Mouse (Mus musculus) right cerebral cortex, adult 2 months (tissue): ENCODE results near the gene Mtmr3.

ENCODE experiments used
- DNase-seq, 2 experiments: peaks; one replicate each; pipeline ENCODE4 v3.0.0; 2021 to 2022; ENCODE audit warnings: low spot score in 2 of 2

Gene Mtmr3

GRCm38 (mm10) chr11:4522142-4522664 is 72.5 kb downstream of the Mtmr3 start:
- no peak for DNase-seq

GRCm38 (mm10) chr11:4518981-4519380 is 75.7 kb downstream of the Mtmr3 start:
- no peak for DNase-seq

GRCm38 (mm10) chr11:4507421-4507820 is 87.2 kb downstream of the Mtmr3 start:
- DNase-seq, result no peak

GRCm38 (mm10) chr11:4506486-4506885 is 88.2 kb downstream of the Mtmr3 start:
- DNase-seq, result no peak

GRCm38 (mm10) chr11:4502206-4502605 is 92.5 kb downstream of the Mtmr3 start:
- DNase-seq, result no peak

GRCm38 (mm10) chr11:4500826-4501225 is 93.8 kb downstream of the Mtmr3 start:
- no peak for DNase-seq

GRCm38 (mm10) chr11:4500261-4500660 is 94.4 kb downstream of the Mtmr3 start:
- no peak for DNase-seq

GRCm38 (mm10) chr11:4499456-4499855 is 95.2 kb downstream of the Mtmr3 start:
- no peak for DNase-seq

- DNase-seq, result no peak
These were observed 95.9 kb downstream of the Mtmr3 start for GRCm38 (mm10) chr11:4498774-4499173.

- DNase-seq, result peak; percentile 26 to 56
These were observed 97.1 kb downstream of the Mtmr3 start for GRCm38 (mm10) chr11:4497501-4498118.

- no peak for DNase-seq
These were observed 99.6 kb downstream of the Mtmr3 start for GRCm38 (mm10) chr11:4495021-4495540.

- DNase-seq, result no peak
These were observed 105.5 kb downstream of the Mtmr3 start for GRCm38 (mm10) chr11:4489207-4489606.

GRCm38 (mm10) chr11:4488798-4489197 is 105.9 kb downstream of the Mtmr3 start:
- no peak for DNase-seq

- no peak for DNase-seq
These were observed 106.3 kb downstream of the Mtmr3 start for GRCm38 (mm10) chr11:4488367-4488766.

GRCm38 (mm10) chr11:4487401-4487965 is 107.2 kb downstream of the Mtmr3 start:
- no peak for DNase-seq

GRCm38 (mm10) chr11:4484541-4484940 is 110.1 kb downstream of the Mtmr3 start:
- DNase-seq, result no peak

- DNase-seq, result no peak
These were observed 112.0 kb downstream of the Mtmr3 start for GRCm38 (mm10) chr11:4482641-4483040.

- no peak for DNase-seq
These were observed 118.4 kb downstream of the Mtmr3 start for GRCm38 (mm10) chr11:4476184-4476697.

GRCm38 (mm10) chr11:4472464-4473179 is 122.0 kb downstream of the Mtmr3 start:
- no peak for DNase-seq

GRCm38 (mm10) chr11:4471734-4472133 is 122.9 kb downstream of the Mtmr3 start:
- no peak for DNase-seq

GRCm38 (mm10) chr11:4471251-4471650 is 123.4 kb downstream of the Mtmr3 start:
- no peak for DNase-seq

- no peak for DNase-seq
These were observed 125.6 kb downstream of the Mtmr3 start for GRCm38 (mm10) chr11:4469091-4469490.
